Mouse (Mus musculus) kidney, adult 11 months (tissue): Measurements from ENCODE around the gene Timm9.
"Not testable (repeated sequence)": the region's sequence is repeated elsewhere in the genome, so short reads cannot be mapped to it uniquely, and the experiment has no call there.

Experiments used
- DNase-seq: peaks from one replicate; pipeline ENCODE4 v3.0.0; 2022

Timm9 gene

GRCm38 (mm10) chr12:71104275-71104674, 32.2 kb downstream of the Timm9 start:
- DNase-seq: not testable (repeated sequence)

- DNase-seq: no peak
Observed at GRCm38 (mm10) chr12:71086331-71086730, 50.2 kb downstream of the Timm9 start.
